Mouse (Mus musculus): ENCODE measurements around the gene Cfap97d1. TPM values are rescaled to one million over a fixed set of nuclear protein-coding genes. Genes with fewer than 3 reads are reported as not detected.
"Not testable (repeated sequence)": the region's sequence is repeated elsewhere in the genome, so short reads cannot be mapped to it uniquely, and the experiment has no call there.

Cfap97d1 gene
- polyA plus RNA-seq, 1 experiment from 2014 or later, result not detected

DNA sequence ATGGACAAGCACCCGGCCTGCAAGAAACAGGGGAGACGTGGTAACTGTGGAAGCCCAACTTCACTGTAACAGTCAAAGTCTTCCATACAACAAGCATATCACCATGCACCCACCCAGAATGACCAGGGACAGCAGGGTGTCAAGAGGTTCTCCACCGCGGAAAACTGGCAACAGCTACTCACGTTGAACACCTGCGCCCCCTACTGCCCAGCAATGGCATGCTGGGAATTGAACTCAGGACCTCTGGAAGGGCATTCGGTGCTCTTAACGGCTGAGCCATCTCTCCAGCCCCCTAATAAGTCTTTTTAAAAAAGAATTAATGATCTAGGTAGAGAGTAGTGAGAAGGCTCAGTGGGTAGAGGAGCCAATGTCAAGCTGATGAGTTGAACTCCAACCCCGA lies 9.2 kb upstream of the Cfap97d1 start:
- H3K36me3 ChIP-seq, result no peaks in the 10 kb centered on the region
- no peak overlapping the region for H3K4me2 ChIP-seq (replicated peaks)
- no peak overlapping the region for H3K27ac ChIP-seq (replicated peaks)
- no peak overlapping the region for H3K9ac ChIP-seq (replicated peaks)
- no peak for ATAC-seq (replicated peaks)
- H3K9me3 ChIP-seq, result no peaks in the 10 kb centered on the region
- WGBS, result 55% methylated on average over 9 of the region's 9 CpGs
- no peaks in the 10 kb centered on the region for H3K27me3 ChIP-seq
- H3K4me3 ChIP-seq, result no peak overlapping the region
- no peaks in the 10 kb centered on the region for H3K4me1 ChIP-seq

DNA sequence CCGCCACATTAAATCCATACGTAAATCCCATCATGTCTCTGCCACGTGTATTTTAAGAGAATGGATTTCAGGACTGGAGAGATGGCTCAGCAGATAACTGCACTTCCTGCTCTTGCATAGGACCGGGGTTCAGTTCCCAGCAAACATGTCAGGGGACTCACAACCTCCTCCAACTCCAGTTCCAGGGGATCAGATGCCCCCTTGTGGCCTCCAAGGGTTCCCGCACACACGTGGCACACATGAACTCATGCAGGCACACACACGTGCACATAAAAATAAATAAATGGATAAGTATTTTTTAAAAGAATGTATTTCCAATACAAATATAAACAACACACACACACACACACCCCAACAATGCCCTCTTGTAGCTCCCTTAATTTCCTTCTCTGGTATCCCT lies 7.1 kb upstream of the Cfap97d1 start:
- WGBS, result 96% methylated on average over 7 of the region's 7 CpGs
- ATAC-seq (replicated peaks), result no peak

DNA sequence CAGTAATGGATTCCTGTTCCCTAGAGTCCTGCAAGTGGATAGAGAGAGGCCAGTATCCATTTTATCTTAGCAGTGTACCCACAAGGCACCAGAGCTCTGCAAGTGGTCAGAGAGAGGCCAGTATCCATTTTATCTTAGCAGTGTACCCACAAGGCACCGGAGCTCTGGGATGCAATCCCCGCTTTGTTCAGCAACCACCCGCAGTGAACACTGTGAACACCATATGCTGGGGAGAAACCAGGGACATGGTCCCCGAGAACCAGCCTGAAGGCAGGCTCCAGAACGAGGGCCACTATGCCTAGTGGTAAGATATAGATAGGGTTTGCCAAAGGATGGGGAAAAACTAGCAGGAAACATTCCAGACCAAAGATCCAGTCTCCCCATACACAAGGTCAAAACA lies 4.9 kb upstream of the Cfap97d1 start:
- no peak for ATAC-seq (replicated peaks)
- Histone ChIP-seq H3K9me3 (no peaks in the 10 kb centered on the region), H3K27ac (replicated peaks) (no peak overlapping the region), H3K36me3 (no peaks in the 10 kb centered on the region), H3K4me1 (0 out of 2 replicates have a peak, but pooled peaks cover 6% of the 10 kb centered on the region), H3K4me3 (no peak overlapping the region), H3K9ac (replicated peaks) (no peak overlapping the region), H3K4me2 (replicated peaks) (no peak overlapping the region), H3K27me3 (no peaks in the 10 kb centered on the region)
- WGBS, result 91% methylated on average over 5 of the region's 5 CpGs

More for the DNA sequence above, 7.1 kb upstream of the Cfap97d1 start:
- Histone ChIP-seq H3K9me3 (no peaks in the 10 kb centered on the region), H3K27ac (replicated peaks) (no peak overlapping the region), H3K9ac (replicated peaks) (no peak overlapping the region), H3K4me3 (no peak overlapping the region), H3K4me1 (no peaks in the 10 kb centered on the region), H3K36me3 (no peaks in the 10 kb centered on the region), H3K4me2 (replicated peaks) (no peak overlapping the region), H3K27me3 (no peaks in the 10 kb centered on the region)

DNA sequence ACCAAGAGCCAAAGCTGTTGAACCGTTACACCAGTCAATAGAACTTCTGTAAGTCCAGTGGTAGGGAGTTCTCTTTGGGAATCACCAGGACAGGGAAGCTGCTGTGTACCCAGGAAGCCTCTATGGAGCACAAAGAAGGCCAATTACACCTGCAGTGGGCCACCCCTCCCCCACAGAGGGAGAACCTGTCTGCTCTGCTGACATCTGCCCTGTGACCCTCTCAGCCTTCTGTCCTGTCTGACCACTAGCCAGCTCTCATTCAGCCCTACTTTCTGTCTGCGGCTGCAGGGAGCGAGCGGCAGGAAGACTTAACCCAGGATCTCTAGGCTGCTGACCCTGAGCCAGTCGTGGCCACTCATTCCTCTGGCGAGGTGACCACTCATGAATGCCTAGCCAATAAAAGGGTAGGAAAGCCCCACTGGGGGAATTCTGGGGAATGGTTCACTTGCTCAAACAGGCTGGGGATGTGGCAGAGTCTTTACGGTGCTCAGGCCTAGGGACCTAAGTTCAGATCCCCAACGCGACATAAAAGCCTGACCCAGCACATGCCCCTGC lies 3.4 kb upstream of the Cfap97d1 start:
- peaks cover 13% of the 10 kb centered on the region; the same call in 1 of the 2 replicates for H3K4me1 ChIP-seq
- ATAC-seq (replicated peaks), result no peak
- no peak overlapping the region for H3K9ac ChIP-seq (replicated peaks)
- H3K36me3 ChIP-seq, result no peaks in the 10 kb centered on the region
- 79% methylated on average over 9 of the region's 9 CpGs for WGBS
- H3K4me3 ChIP-seq, result no peak overlapping the region
- no peak overlapping the region for H3K27ac ChIP-seq (replicated peaks)
- H3K4me2 ChIP-seq (replicated peaks), result no peak overlapping the region
- H3K27me3 ChIP-seq, result no peaks in the 10 kb centered on the region
- no peaks in the 10 kb centered on the region for H3K9me3 ChIP-seq

DNA sequence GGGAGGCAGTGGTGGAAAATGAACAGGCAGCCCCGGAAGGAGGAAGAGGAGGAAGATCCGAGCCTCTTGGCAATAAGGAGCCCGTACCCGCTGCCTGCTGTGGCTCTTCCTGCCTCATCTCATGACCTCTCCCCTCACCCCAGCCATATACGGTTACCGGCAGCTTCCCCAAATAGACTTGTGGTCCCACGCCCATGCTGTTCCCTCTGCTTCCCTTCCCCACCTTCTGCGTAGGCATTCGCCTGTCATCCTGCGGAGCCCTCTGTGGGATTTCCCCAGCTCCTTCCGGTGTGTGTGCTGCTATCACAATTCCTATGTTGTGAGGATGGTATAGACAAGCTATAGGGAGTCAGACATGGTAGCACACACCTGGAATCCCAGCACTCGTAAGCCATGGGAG lies 2.2 kb upstream of the Cfap97d1 start:
- Histone ChIP-seq H3K27ac (replicated peaks) (no peak overlapping the region), H3K4me3 (no peak overlapping the region), H3K4me2 (replicated peaks) (no peak overlapping the region), H3K9ac (replicated peaks) (no peak overlapping the region), H3K27me3 (peaks cover 3% of the 10 kb centered on the region; the same call in 1 of the 2 replicates), H3K4me1 (peaks cover 13% of the 10 kb centered on the region; the same call in 1 of the 2 replicates), H3K9me3 (no peaks in the 10 kb centered on the region), H3K36me3 (no peaks in the 10 kb centered on the region)
- no peak for ATAC-seq (replicated peaks)
- 86% methylated on average over 12 of the region's 12 CpGs for WGBS

DNA sequence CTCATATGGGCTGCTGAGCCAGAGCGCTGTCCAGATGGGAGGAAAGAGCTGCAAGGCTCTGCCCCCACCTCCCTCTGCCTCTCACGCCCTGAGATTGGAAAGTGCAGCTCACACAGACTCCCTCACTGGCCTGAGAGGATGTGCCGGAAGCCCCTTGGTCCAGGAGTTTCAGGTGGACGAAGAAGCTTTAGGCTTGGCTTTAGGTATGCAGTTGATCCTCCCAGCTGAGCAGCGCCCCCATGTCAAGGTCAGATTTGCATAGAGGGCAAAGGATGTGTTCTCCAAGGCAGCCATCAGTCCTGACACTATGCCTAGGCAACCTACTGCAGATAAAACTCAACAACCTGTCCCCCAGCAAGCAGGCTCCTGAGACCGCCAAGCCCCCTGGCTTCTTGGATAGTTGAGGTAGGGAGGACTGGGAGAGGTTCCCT lies 1.1 kb upstream of the Cfap97d1 start:
- 67% methylated on average over 6 of the region's 6 CpGs for WGBS
- no peak overlapping the region for H3K27ac ChIP-seq (replicated peaks)
- no peak overlapping the region for H3K4me2 ChIP-seq (replicated peaks)

DNA sequence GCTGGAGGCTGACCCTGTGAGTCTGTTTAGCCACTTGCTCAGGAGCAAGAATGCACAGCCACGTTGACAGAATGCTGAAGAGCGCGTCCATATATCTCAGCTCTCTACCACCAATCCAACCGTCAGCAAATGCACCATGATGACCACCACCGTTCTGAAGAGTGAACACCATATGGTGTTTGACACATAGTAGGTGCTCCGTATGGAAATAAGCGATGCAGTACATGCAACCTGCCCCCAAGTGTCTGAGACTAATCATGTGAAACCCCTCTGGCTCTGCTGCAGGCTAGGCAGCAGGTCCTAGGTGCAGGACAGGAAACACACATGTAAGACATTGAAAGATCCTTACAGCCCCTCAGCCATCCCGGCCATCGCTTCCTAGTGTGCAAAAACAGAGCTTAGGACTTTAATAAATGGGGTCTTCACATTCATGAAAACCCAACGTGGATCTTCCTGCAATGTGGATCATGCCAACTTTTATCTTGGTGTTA lies 603 bp upstream of the Cfap97d1 start:
- 0 out of 2 replicates have a peak, but pooled peaks have one; percentile 8 for ATAC-seq (replicated peaks)
- Histone ChIP-seq H3K27ac (replicated peaks) (no peak overlapping the region), H3K4me1 (peaks cover 13% of the 10 kb centered on the region; the same call in 1 of the 2 replicates), H3K4me3 (peak overlapping the region; percentile 58; the same call in 1 of the 2 replicates), H3K9ac (replicated peaks) (no peak overlapping the region), H3K27me3 (peaks cover 4% of the 10 kb centered on the region; the same call in 1 of the 2 replicates), H3K9me3 (no peaks in the 10 kb centered on the region), H3K4me2 (replicated peaks) (peak overlapping the region; percentile 18), H3K36me3 (no peaks in the 10 kb centered on the region)
- whole genome bisulfite sequencing, result 71% methylated on average over 10 of the region's 10 CpGs

More for the DNA sequence above, 1.1 kb upstream of the Cfap97d1 start:
- Histone ChIP-seq H3K27me3 (peaks cover 4% of the 10 kb centered on the region; the same call in 1 of the 2 replicates), H3K4me1 (peaks cover 13% of the 10 kb centered on the region; the same call in 1 of the 2 replicates), H3K9ac (replicated peaks) (no peak overlapping the region), H3K4me3 (no peak overlapping the region), H3K9me3 (no peaks in the 10 kb centered on the region), H3K36me3 (no peaks in the 10 kb centered on the region)
- ATAC-seq (replicated peaks), result no peak

DNA sequence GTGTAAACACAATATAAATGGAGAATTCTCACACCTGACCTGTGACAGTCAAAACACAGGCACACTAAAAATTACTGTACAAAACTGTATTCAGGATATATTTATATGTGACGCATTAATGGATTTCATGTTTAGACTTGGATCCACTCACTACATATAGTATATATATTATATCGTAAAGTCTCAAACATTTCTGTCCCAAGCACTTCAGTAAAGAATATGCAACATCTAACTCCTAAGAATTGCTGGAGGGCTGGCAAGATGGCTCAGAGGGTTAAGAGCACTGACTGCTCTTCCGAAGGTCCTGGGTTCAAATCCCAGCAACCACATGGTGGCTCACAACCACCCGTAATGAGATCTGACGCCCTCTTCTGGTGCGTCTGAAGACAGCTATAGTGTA lies 1.4 kb downstream of the Cfap97d1 start:
- H3K9me3 ChIP-seq; ATAC-seq (replicated peaks); H3K36me3 ChIP-seq; H3K27ac ChIP-seq (replicated peaks); H3K9ac ChIP-seq (replicated peaks); H3K27me3 ChIP-seq; H3K4me3 ChIP-seq; H3K4me2 ChIP-seq (replicated peaks): not testable (repeated sequence)
- 67% methylated on average over 6 of the region's 6 CpGs for WGBS
- H3K4me1 ChIP-seq, result peaks cover 13% of the 10 kb centered on the region; the same call in 1 of the 2 replicates

DNA sequence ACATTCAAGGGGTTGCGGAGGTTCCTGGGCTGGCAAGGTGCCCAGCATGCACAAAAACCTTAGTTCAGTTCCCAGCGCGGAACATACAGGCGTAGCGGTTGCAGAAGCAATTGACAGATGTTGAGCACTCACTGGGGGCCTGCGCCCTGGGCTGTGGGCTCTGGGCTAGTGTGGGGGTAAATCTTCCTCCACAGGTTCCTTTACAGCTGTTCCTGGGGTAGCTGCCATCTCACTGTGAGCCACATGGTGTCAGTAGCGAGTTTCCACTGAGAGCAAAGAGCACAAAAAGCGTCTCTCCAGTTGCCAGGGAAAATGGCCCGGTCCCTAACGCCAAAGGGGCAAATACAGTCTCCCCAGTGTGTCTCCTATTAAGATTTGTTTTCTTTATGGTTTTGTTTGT lies 1.9 kb downstream of the Cfap97d1 start:
- Histone ChIP-seq H3K27me3 (peaks cover 4% of the 10 kb centered on the region; the same call in 1 of the 2 replicates), H3K4me2 (replicated peaks) (no peak overlapping the region), H3K9me3 (no peaks in the 10 kb centered on the region), H3K4me3 (no peak overlapping the region), H3K9ac (replicated peaks) (no peak overlapping the region), H3K27ac (replicated peaks) (no peak overlapping the region), H3K36me3 (no peaks in the 10 kb centered on the region), H3K4me1 (peaks cover 13% of the 10 kb centered on the region; the same call in 1 of the 2 replicates)
- no peak; the same call in 1 of the 2 replicates for ATAC-seq (replicated peaks)
- WGBS, result 4% methylated on average over 10 of the region's 10 CpGs

DNA sequence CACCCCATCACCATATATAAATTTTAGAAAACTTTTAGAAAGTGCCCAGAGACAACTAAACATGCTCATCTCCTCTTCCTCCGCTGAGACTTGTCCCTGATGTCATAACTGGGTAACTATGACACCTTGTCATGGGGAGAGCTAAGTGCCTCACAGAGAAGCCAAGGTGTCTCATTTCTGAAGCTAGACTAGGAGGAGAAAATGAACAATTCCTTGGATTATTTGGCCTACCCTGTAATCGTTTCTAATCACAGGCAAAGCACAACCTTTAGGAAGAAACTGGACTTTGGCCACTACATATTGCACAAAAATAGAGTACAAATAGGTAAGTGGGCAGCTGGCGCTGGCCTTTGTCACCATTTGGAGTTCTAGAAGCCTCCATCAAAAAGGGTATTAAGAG lies 2.8 kb downstream of the Cfap97d1 start, which contains the start of gene Dusp3:
Gene Dusp3, minus strand, starts transcription at position 101 of the 400 bp plus-strand sequence.
- Histone ChIP-seq H3K27me3 (peaks cover 4% of the 10 kb centered on the region; the same call in 1 of the 2 replicates), H3K9ac (replicated peaks) (no peak within 1 kb of the TSS), H3K9me3 (no peaks in the 10 kb centered on the region), H3K27ac (replicated peaks) (no peak within 1 kb of the TSS), H3K4me1 (peaks cover 13% of the 10 kb centered on the region; the same call in 1 of the 2 replicates), H3K4me2 (replicated peaks) (no peak within 1 kb of the TSS), H3K36me3 (no peaks in the 10 kb centered on the region), H3K4me3 (no peak within 1 kb of the TSS)
- 68% methylated on average over 3 of the region's 3 CpGs for WGBS
- no peak for ATAC-seq (replicated peaks)

DNA sequence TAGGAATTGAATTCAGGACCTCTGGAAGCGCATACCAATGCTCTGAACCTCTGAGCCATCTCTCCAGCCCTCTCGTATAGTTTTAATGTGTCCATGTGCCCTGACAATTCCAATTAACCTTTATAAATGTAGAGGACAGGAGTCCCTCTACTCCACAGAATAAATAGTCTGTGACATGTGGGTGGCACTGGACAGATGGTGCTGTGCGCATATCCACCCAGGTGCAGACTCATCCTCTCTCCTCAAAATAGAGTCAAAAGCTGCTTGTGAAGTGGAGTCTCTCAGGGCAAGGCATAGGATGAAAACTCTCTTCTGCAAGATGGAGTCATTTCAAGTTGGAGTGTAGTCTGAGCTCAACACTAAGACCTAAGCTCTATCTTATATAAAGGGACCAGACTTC lies 6.2 kb downstream of the Cfap97d1 start:
- Histone ChIP-seq H3K4me2 (replicated peaks) (no peak overlapping the region), H3K27ac (replicated peaks) (no peak overlapping the region), H3K4me3 (no peak overlapping the region), H3K4me1 (no peaks in the 10 kb centered on the region), H3K9ac (replicated peaks) (no peak overlapping the region), H3K27me3 (peaks cover 4% of the 10 kb centered on the region; the same call in 1 of the 2 replicates), H3K9me3 (no peaks in the 10 kb centered on the region), H3K36me3 (no peaks in the 10 kb centered on the region)
- 92% methylated on average over 3 of the region's 3 CpGs for WGBS
- no peak for ATAC-seq (replicated peaks)

DNA sequence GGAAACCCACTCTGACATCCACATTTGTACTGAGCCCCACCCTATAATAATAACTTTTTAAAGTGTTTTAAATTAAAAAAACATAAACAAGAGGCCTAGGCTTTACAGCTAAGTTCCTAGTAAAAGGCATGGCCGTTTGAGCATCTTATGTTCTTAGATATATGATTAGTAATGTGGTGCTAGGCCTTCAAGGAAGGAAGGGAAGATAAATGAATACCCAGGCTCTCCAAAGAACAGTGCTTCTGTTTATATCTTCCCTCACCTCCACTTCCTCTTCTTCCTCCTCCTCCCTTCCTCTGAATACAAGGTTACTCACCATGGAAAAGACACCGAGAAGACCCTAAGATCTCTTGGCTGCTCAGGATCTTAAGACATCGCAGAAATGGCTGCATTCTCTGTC lies 7.7 kb downstream of the Cfap97d1 start:
- Histone ChIP-seq H3K4me1 (no peaks in the 10 kb centered on the region), H3K4me3 (no peak overlapping the region), H3K4me2 (replicated peaks) (no peak overlapping the region), H3K27me3 (peaks cover 1% of the 10 kb centered on the region; the same call in 1 of the 2 replicates), H3K9ac (replicated peaks) (no peak overlapping the region), H3K27ac (replicated peaks) (no peak overlapping the region), H3K36me3 (no peaks in the 10 kb centered on the region; the same call in 1 of the 2 replicates), H3K9me3 (no peaks in the 10 kb centered on the region)
- WGBS, result 86% methylated on average over 3 of the region's 3 CpGs
- no peak for ATAC-seq (replicated peaks)
